Mouse (Mus musculus): ENCODE results near the gene Rabgap1. TPM values are rescaled to one million over a fixed set of nuclear protein-coding genes. Genes with fewer than 3 reads are reported as not detected.
A peak's percentile ranks its signal among the peaks of the same experiment; 100 is the strongest.

The Rabgap1 gene
- total RNA-seq (2017), result 55.9 and 58.5 TPM in 2 replicates

GRCm38 (mm10) chr2:37442611-37443591, at the start of gene Rabgap1, which contains the start of the genes Zbtb26 and Zbtb6:
Gene Rabgap1, plus strand, starts transcription at chr2:37443279.
Gene Zbtb26, minus strand, starts transcription at chr2:37443135.
Gene Zbtb6, minus strand, starts transcription at chr2:37443171.
- peak; percentile 100 for ATAC-seq (ENCODE audit: extremely low read depth, insufficient number of reproducible peaks, low FRiP score, poor library complexity, severe bottlenecking)

DNA sequence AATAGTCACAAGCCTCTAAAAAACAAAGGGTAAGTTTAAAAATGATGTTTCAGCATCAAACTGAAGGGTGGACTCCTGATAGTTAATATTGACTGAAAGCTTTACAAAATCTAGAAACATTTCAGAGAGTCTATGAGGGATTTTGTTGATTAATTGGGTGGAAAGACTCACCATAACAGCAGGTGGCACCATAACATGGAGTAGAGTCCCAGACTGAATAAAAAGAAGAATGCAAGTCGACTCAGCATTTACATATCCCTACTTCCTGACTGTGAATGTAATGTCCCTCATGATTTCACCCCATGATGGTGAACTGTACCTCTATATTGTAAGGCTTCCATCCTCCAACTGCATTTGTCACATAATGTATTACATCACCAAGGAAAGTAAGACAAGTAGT, 47.5 kb upstream of the Rabgap1 start:
- no peak for ATAC-seq (ENCODE audit: extremely low read depth, insufficient number of reproducible peaks, low FRiP score, poor library complexity, severe bottlenecking)

- no peak for ATAC-seq (ENCODE audit: extremely low read depth, insufficient number of reproducible peaks, low FRiP score, poor library complexity, severe bottlenecking)
These were observed 21.2 kb upstream of the Rabgap1 start for GRCm38 (mm10) chr2:37421903-37422302.

- ATAC-seq (ENCODE audit: extremely low read depth, insufficient number of reproducible peaks, low FRiP score, poor library complexity, severe bottlenecking), result peak; percentile 99
These were observed 20.5 kb upstream of the Rabgap1 start, which contains the start of gene Rc3h2 for GRCm38 (mm10) chr2:37422306-37423304. Gene Rc3h2, minus strand, starts transcription at chr2:37422903.

DNA sequence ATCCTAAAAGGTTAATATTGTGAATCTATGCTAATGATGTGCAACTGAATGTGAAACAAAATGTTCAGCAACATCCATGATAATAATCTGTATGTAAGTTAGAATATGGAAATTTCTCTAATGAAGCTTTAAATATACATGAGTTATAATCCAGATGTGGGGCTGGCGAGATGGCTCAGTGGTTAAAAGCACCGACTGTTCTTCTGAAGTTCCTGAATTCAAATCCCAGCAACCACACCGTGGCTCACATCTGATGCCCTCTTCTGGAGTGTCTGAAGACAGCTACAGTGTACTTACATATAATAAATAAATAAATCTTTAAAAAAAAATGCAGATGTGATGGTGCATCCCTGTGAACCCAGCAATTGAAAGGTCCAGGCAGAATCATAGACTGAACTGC, 19.4 kb upstream of the Rabgap1 start:
- no peak for ATAC-seq (ENCODE audit: extremely low read depth, insufficient number of reproducible peaks, low FRiP score, poor library complexity, severe bottlenecking)

- ATAC-seq (ENCODE audit: extremely low read depth, insufficient number of reproducible peaks, low FRiP score, poor library complexity, severe bottlenecking), result peak; percentile 86
These were observed 12.2 kb upstream of the Rabgap1 start for GRCm38 (mm10) chr2:37430593-37431464.

GRCm38 (mm10) chr2:37431609-37432008, 11.5 kb upstream of the Rabgap1 start:
- ATAC-seq (ENCODE audit: extremely low read depth, insufficient number of reproducible peaks, low FRiP score, poor library complexity, severe bottlenecking), result no peak

DNA sequence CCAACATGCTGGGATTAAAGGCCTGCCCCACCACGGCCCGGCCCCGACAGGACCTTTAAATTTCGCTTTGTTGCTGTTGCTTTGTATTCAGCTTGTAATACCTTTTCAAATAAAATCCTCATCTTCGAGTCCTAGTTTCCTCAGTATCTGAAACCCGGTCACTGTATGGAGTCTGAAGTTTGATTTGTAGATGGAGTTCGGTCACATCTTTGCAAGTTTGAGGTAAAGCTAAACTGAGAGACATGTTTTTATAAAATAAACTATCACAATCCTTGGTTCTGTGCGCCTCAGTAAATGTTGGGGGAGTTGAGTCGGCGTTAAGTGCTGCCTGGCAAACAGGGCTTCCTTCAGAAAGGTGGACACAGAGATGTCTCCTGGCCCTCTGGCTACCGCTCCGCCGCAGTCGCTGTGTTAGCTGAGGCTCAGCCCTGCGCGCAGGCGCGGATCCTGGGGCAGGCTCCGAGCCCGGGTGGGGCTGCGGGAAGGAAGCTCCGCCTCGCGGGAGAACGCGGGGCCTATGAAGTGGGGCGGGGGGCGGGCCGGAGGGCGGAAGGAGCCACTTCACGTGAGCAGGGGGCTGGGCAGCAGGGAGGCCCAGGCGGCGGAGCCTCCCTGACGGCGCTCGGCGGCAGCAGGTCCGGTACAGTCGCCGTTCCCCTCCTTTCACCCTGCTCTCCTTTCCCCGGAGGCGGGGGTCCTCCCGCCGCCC, 8.7 kb downstream of the Rabgap1 start:
- peak; percentile 99 for ATAC-seq (ENCODE audit: extremely low read depth, insufficient number of reproducible peaks, low FRiP score, poor library complexity, severe bottlenecking)

- no peak for ATAC-seq (ENCODE audit: extremely low read depth, insufficient number of reproducible peaks, low FRiP score, poor library complexity, severe bottlenecking)
These were observed 9.3 kb downstream of the Rabgap1 start for GRCm38 (mm10) chr2:37452376-37452760.

DNA sequence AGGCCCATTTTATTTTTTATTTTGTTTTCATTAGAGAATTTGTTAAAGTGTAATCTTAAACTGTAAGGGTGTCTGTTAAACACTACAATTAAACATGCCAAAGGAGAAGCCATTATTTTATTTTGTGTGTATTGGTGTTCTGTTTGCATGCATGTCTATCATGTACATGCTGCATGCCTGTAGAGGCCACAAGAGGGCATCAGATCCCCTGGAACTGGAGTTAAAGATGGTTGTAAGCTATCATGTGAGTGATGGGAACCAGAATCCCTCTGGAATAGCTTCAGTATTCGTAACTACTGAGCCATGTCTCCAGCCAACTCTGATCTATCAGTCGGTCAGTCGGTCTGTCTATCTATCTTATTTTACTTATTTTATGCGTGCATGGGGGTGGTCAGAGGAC, 17.6 kb downstream of the Rabgap1 start:
- ATAC-seq (ENCODE audit: extremely low read depth, insufficient number of reproducible peaks, low FRiP score, poor library complexity, severe bottlenecking), result no peak

GRCm38 (mm10) chr2:37466266-37466665, 23.2 kb downstream of the Rabgap1 start:
- no peak for ATAC-seq (ENCODE audit: extremely low read depth, insufficient number of reproducible peaks, low FRiP score, poor library complexity, severe bottlenecking)

DNA sequence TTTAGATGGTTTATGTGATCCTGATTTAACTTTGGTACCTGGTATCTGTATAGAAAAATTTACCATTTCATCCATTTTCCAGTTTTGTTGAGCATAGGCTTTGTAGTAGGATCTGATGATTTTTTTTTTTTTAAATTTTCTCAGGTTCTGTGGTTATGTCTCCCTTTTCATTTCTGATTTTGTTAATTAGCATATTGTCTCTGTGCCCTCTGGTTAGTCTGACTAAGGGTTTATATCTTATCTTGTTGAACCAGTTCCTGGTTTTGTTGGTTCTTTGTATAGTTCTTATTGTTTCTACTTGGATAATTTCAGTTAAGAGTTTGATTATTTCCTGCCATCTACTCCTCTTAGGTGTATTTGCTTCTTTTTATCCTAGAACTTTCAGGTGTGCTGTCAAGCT, 36.5 kb downstream of the Rabgap1 start:
- no peak for ATAC-seq (ENCODE audit: extremely low read depth, insufficient number of reproducible peaks, low FRiP score, poor library complexity, severe bottlenecking)

DNA sequence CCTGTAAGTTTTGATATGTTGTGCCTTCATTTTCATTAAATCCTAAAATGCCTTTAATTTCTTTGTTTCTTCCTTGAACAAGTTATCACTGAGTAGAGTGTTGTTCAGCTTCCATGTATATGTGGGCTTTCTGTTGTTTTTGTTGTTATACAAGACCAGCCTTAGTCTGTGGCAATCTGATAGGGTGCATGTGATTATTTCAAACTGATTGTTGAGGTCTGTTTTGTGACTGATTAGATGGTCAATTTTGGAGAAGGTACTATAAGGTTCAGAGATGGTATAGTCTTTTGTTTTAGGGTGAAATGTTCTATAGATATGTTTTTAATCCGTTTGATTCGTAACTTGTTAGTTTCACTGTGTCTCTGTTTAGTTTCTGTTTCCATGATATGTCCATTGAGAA, 37.0 kb downstream of the Rabgap1 start:
- no peak for ATAC-seq (ENCODE audit: extremely low read depth, insufficient number of reproducible peaks, low FRiP score, poor library complexity, severe bottlenecking)

DNA sequence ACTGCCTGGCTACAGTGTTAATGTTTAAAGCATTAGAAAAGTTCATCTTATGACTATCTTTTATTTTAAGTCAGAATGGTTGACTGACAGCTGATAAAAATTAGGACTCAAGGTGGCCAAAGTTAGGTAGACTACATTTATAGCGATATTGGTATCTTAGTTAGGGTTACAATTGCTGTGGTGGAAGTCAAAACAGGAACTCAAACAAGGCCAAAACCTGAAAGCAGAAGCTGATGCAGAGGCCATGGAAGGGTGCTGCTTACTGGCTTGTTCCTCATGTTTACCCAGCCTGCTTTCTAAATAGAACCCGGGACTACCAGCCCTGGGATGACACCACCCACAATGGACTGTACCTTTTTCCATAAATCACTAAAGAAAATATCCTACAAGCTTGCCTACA, 41.1 kb downstream of the Rabgap1 start:
- ATAC-seq (ENCODE audit: extremely low read depth, insufficient number of reproducible peaks, low FRiP score, poor library complexity, severe bottlenecking), result no peak

DNA sequence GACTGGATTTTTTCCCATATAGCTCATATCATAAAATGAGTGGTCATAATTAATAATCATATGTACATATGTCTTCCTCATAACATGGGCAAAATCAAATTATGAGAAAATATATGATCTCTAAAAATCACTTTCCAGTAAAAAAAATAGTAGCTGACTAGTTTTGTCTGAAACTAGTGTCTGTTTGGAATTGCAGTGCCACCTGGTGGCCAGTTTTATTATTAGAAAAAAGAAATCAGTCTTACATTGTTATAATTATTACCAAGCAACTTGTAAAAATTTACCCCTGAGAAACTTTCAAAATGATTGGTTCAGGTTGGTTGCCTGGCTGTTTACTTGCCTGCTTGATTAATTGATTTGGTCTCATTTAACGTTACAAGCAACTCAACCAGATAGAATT, 42.3 kb downstream of the Rabgap1 start:
- ATAC-seq (ENCODE audit: extremely low read depth, insufficient number of reproducible peaks, low FRiP score, poor library complexity, severe bottlenecking), result no peak

GRCm38 (mm10) chr2:37486408-37486807, 43.3 kb downstream of the Rabgap1 start:
- no peak for ATAC-seq (ENCODE audit: extremely low read depth, insufficient number of reproducible peaks, low FRiP score, poor library complexity, severe bottlenecking)

DNA sequence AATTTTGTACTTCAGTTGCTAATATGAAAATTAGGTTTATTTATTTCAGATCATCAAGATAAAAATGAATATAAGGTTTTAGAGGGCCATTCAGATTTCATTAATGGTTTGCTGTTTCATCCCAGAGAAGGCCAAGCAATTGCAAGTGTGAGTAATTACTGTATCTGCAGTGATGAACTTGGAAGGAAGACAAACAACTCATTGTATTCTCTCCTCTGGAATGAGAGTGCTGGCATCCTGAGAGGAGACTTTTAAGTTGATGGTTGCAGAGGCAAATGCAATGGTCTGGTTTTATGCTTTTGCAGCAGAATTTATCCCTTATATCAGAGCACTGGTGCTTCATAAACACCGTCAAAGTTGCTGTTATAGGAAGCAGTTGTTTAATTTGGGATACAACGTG, 45.9 kb downstream of the Rabgap1 start:
- ATAC-seq (ENCODE audit: extremely low read depth, insufficient number of reproducible peaks, low FRiP score, poor library complexity, severe bottlenecking), result no peak

GRCm38 (mm10) chr2:37497321-37497720, 54.2 kb downstream of the Rabgap1 start:
- ATAC-seq (ENCODE audit: extremely low read depth, insufficient number of reproducible peaks, low FRiP score, poor library complexity, severe bottlenecking), result no peak

Data from neutrophil, adult 5-6 weeks (primary cell).